Mouse (Mus musculus) E14TG2a.4 (cell line): ENCODE results near the gene Vps51.
A peak's percentile ranks its signal among the peaks of the same experiment; 100 is the strongest.

ENCODE experiments used
- H3K27me3 ChIP-seq: 2 replicates; pipeline ENCODE4 v1.6.1; 2014; ENCODE audit warnings: low read length, control low read depth; ENCODE audit not compliant: insufficient read depth
- H3K36me3 ChIP-seq: 2 replicates; pipeline ENCODE4 v1.6.1; 2014; ENCODE audit warnings: low read length, control low read depth; ENCODE audit not compliant: insufficient read depth
- H3K4me1 ChIP-seq: replicated peaks from 2 replicates; pipeline ENCODE4 v1.6.1; 2014; ENCODE audit warnings: low read depth, low read length, control low read depth
- H3K4me3 ChIP-seq: replicated peaks from 2 replicates; pipeline ENCODE4 v1.5.1; 2014; ENCODE audit warnings: mild to moderate bottlenecking, low read length
- H3K9me3 ChIP-seq: 2 replicates; pipeline ENCODE4 v1.6.1; 2014; ENCODE audit warnings: low read length, control low read depth
- CTCF ChIP-seq: conservative IDR thresholded peaks from 2 replicates; pipeline ENCODE4 v1.5.1; 2014; ENCODE audit warnings: low read length
- NANOG ChIP-seq: IDR thresholded peaks from 2 replicates; pipeline ENCODE4 v1.6.1; 2014; ENCODE audit warnings: borderline replicate concordance, low read length, mixed read lengths
- POU5F1 ChIP-seq: IDR thresholded peaks from 2 replicates; pipeline ENCODE4 v1.6.1; 2014; ENCODE audit warnings: low read length, borderline replicate concordance

The Vps51 gene

GRCm38 (mm10) chr19:6085417-6085879 lies 8.4 kb upstream of the Vps51 start:
- Histone ChIP-seq H3K27me3 (no peaks in the 10 kb centered on the region), H3K4me1 (peaks cover 79% of the 10 kb centered on the region), H3K4me3 (peak overlapping the region; percentile 97), H3K9me3 (no peaks in the 10 kb centered on the region), H3K36me3 (peaks cover 82% of the 10 kb centered on the region)
- TF ChIP-seq NANOG (no peak), POU5F1 (peak; percentile 38; the same call in 1 of the 2 replicates)

GRCm38 (mm10) chr19:6084478-6085248 lies 7.6 kb upstream of the Vps51 start, which contains the start of the genes Zfpl1 and Cdca5:
Gene Zfpl1 (minus strand): TSS chr19:6084956.
Gene Cdca5 (plus strand): TSS chr19:6084983.
- peaks cover 79% of the 10 kb centered on the region for H3K4me1 ChIP-seq
- H3K36me3 ChIP-seq: peaks cover 82% of the 10 kb centered on the region
- H3K4me3 ChIP-seq: peak within 1 kb of the TSS; percentile 97
- TF ChIP-seq CTCF: no peak
- no peak for TF ChIP-seq POU5F1
- no peak for TF ChIP-seq NANOG
- no peaks in the 10 kb centered on the region for H3K27me3 ChIP-seq
- no peaks in the 10 kb centered on the region for H3K9me3 ChIP-seq

- H3K4me1 ChIP-seq: peaks cover 63% of the 10 kb centered on the region
- TF ChIP-seq NANOG (no peak), CTCF (no peak), POU5F1 (no peak)
- no peaks in the 10 kb centered on the region for H3K27me3 ChIP-seq
- peaks cover 67% of the 10 kb centered on the region for H3K36me3 ChIP-seq
- H3K4me3 ChIP-seq: no peak within 1 kb of the TSS; the same call in 1 of the 2 replicates
- no peaks in the 10 kb centered on the region for H3K9me3 ChIP-seq
These were observed 5.1 kb upstream of the Vps51 start, which contains the start of gene Gm28374 for GRCm38 (mm10) chr19:6082156-6082555. Gene Gm28374 (minus strand): TSS chr19:6082256.

GRCm38 (mm10) chr19:6079983-6080480 lies 3.0 kb upstream of the Vps51 start, which contains the start of gene Tmem262:
Gene Tmem262 (plus strand): TSS chr19:6080033.
- TF ChIP-seq CTCF: no peak
- no peak for TF ChIP-seq POU5F1
- no peak for TF ChIP-seq NANOG
- H3K27me3 ChIP-seq: no peaks in the 10 kb centered on the region
- H3K9me3 ChIP-seq: no peaks in the 10 kb centered on the region
- H3K36me3 ChIP-seq: peaks cover 64% of the 10 kb centered on the region
- peaks cover 57% of the 10 kb centered on the region for H3K4me1 ChIP-seq
- no peak within 1 kb of the TSS for H3K4me3 ChIP-seq

GRCm38 (mm10) chr19:6073889-6074288 lies 3.1 kb downstream of the Vps51 start:
- no peak for TF ChIP-seq CTCF
- H3K4me1 ChIP-seq: peaks cover 57% of the 10 kb centered on the region
- peaks cover 56% of the 10 kb centered on the region for H3K36me3 ChIP-seq
- no peaks in the 10 kb centered on the region for H3K27me3 ChIP-seq
- H3K9me3 ChIP-seq: no peaks in the 10 kb centered on the region
- H3K4me3 ChIP-seq: no peak overlapping the region

GRCm38 (mm10) chr19:6071261-6071660 lies 5.8 kb downstream of the Vps51 start:
- peaks cover 65% of the 10 kb centered on the region for H3K4me1 ChIP-seq
- peak overlapping the region; percentile 79 for H3K4me3 ChIP-seq
- H3K9me3 ChIP-seq: no peaks in the 10 kb centered on the region
- H3K36me3 ChIP-seq: peaks cover 54% of the 10 kb centered on the region
- H3K27me3 ChIP-seq: no peaks in the 10 kb centered on the region
- TF ChIP-seq NANOG (no peak), CTCF (no peak), POU5F1 (no peak)

GRCm38 (mm10) chr19:6070571-6071250 lies 6.3 kb downstream of the Vps51 start:
- Histone ChIP-seq H3K27me3 (no peaks in the 10 kb centered on the region), H3K9me3 (no peaks in the 10 kb centered on the region), H3K4me3 (peak overlapping the region; percentile 79), H3K4me1 (peaks cover 62% of the 10 kb centered on the region), H3K36me3 (peaks cover 54% of the 10 kb centered on the region)
- TF ChIP-seq CTCF (no peak), NANOG (no peak), POU5F1 (no peak)

GRCm38 (mm10) chr19:6069851-6070250 lies 7.2 kb downstream of the Vps51 start:
- H3K4me3 ChIP-seq: peak overlapping the region; percentile 79; the same call in 1 of the 2 replicates
- H3K36me3 ChIP-seq: peaks cover 50% of the 10 kb centered on the region
- peaks cover 62% of the 10 kb centered on the region for H3K4me1 ChIP-seq
- no peaks in the 10 kb centered on the region for H3K9me3 ChIP-seq
- H3K27me3 ChIP-seq: no peaks in the 10 kb centered on the region
- TF ChIP-seq NANOG (no peak), POU5F1 (no peak), CTCF (no peak)
